Mouse (Mus musculus): ENCODE data around the gene Susd4. TPM values are rescaled to one million over a fixed set of nuclear protein-coding genes. Genes with fewer than 3 reads are reported as not detected.
A peak's percentile ranks its signal among the peaks of the same experiment; 100 is the strongest.

Susd4 gene
- polyA plus RNA-seq, 1 experiment = not detected

DNA sequence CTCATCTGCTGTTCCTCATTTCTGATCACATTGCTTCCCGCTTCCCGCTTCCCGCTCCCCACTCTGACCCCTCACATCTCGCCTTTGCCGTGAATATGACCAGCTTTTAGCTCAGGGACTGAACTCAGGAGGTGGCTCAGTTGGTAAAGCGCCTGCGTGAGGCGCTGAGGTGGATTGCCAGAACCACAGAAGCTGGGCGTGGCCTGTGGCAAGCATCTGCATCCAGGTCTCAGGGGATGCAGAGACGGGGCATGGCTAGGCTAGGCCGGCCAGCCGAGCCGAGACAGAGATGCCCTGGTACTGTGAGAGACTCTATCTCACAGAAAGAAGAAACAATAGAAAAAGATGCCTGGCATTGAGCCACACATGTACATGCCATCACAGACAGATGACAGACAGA is 93.0 kb downstream of the Susd4 start:
- H3K27ac ChIP-seq (ENCODE audit: insufficient read depth, low read depth, low read length) = no peak overlapping the region
- H3K4me3 ChIP-seq (ENCODE audit: insufficient read depth, low read depth, low read length) = no peak overlapping the region
- TF ChIP-seq CTCF (IDR thresholded peaks at IDR 0.05; ENCODE audit: insufficient read depth, low read depth, low read length) (no peak), POLR2A (IDR thresholded peaks at IDR 0.05; ENCODE audit: insufficient read depth, low read depth, low read length) (no peak)
- peaks cover 8% of the 10 kb centered on the region; the same call in 1 of the 2 replicates for H3K4me1 ChIP-seq (ENCODE audit: control insufficient read depth, insufficient read depth, low read length)
- WGBS = 88% methylated on average over 13 of the region's 13 CpGs

DNA sequence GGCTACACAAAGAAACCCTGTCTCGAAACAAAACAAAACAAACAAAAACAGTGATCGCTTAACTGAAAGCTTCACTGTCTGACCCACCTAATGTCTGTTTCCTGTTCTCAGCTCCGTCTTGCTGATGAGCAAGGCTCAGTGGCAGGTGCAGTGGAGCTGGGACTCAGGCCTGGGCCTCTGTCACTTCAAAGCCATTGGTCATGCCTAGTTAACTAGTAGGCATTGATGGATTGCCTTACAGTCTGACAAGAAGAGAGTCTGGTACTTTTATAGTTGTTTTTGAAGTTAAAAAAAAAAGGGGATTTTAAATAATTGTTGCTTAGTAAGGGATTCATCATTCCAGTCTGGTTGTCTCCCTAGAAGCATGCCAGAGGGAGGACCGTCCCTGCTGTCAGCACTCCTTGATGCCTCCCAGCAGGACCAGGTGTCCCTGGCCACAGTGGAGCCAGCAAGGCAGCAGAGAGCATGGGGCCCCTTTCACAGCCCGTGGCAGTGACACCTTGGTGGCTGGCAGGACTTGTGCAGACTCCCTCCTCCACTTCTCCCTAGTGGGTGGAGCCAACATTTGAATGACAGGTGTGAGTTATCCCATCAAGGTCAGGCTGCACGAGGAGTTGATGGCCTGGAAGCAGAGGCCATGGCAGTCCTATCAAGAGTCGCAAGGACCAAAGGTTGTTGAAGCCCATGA is 98.2 kb downstream of the Susd4 start:
- WGBS = 65% methylated on average over 7 of the region's 7 CpGs
- Histone ChIP-seq H3K4me3 (ENCODE audit: insufficient read depth, low read depth, low read length) (no peak overlapping the region), H3K4me1 (ENCODE audit: control insufficient read depth, insufficient read depth, low read length) (peaks cover 3% of the 10 kb centered on the region; the same call in 1 of the 2 replicates), H3K27ac (ENCODE audit: insufficient read depth, low read depth, low read length) (no peak overlapping the region)
- no peak for TF ChIP-seq CTCF (IDR thresholded peaks at IDR 0.05; ENCODE audit: insufficient read depth, low read depth, low read length)
- TF ChIP-seq POLR2A (IDR thresholded peaks at IDR 0.05; ENCODE audit: insufficient read depth, low read depth, low read length) = no peak

DNA sequence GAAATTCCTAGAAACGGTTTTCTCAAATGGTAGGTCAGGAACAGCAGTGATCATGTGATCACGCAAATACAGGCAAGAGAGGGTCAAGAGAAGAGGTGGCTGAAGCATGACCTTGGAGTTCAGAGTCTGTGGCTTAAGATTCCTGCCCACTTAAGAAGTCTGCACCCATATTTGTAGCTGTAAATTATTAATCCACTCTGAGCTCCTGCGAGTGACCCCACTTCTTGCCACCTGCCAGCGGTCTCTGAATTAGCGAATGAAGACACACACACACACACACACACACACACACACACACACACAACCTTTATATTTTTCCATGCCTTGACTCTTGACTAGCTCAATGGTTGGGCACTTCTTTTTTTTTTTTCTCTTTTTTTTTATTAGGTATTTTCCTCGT is 99.7 kb downstream of the Susd4 start:
- no peak for TF ChIP-seq CTCF (IDR thresholded peaks at IDR 0.05; ENCODE audit: insufficient read depth, low read depth, low read length)
- TF ChIP-seq POLR2A (IDR thresholded peaks at IDR 0.05; ENCODE audit: insufficient read depth, low read depth, low read length) = no peak
- 91% methylated on average over 6 of the region's 6 CpGs for WGBS
- peaks cover 11% of the 10 kb centered on the region for H3K4me1 ChIP-seq (ENCODE audit: control insufficient read depth, insufficient read depth, low read length)
- H3K27ac ChIP-seq (ENCODE audit: insufficient read depth, low read depth, low read length) = no peak overlapping the region
- H3K4me3 ChIP-seq (ENCODE audit: insufficient read depth, low read depth, low read length) = no peak overlapping the region

DNA sequence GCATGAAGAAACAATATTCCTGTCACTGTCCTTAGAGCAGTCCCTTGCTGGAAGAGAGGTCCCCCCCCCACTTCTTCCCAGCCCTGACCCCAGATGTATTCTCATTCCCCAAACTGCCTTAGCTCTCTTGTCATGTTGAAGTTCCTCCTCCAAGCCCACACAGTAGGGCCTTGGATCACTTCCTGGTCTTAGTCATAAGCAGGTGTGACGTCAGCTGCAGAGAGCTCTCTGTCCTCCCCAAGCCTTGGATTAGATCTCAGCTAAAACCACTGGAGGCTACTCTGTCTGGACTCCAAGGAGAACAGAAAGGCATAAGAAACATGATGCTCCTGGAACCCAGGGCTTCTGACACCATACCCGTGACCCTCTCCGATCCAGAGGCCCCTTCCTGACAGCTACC is 104.2 kb downstream of the Susd4 start:
- Histone ChIP-seq H3K4me1 (ENCODE audit: control insufficient read depth, insufficient read depth, low read length) (peaks cover 16% of the 10 kb centered on the region), H3K4me3 (ENCODE audit: insufficient read depth, low read depth, low read length) (no peak overlapping the region), H3K27ac (ENCODE audit: insufficient read depth, low read depth, low read length) (no peak overlapping the region)
- TF ChIP-seq POLR2A (IDR thresholded peaks at IDR 0.05; ENCODE audit: insufficient read depth, low read depth, low read length) (no peak), CTCF (IDR thresholded peaks at IDR 0.05; ENCODE audit: insufficient read depth, low read depth, low read length) (no peak)
- WGBS = 85% methylated on average over 3 of the region's 3 CpGs

DNA sequence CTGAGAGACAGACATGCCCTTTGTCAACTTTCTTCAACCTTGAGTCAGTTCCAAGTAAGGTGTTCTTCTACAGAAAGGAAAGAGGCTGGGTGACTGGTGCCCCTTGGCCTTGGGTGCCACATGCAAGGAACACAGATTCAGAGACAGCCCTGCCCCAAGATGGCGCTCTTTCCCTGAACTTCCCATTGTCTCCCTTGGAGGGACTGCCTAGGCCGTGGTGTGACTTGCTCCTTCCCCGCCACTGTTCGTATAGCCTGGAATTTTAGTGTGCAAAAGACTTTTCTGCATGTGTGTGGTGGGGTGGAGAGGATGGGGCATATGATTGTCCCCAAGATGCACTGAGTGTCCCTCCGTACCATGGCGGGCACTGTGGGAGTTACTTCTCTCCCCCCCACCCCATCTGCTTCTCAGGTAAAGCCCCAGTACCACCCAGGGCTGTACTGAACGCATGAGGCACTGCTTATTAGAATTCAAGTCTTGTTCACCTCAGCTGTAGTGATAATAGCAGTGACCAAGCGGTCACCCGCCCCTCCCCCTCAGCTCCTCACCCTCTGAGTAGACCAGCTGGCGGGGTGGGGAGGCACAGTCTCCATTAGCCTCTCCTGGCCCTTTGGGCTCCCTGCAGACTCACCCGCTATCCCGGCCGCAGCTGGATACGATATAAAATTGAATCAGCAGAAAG is 104.9 kb downstream of the Susd4 start:
- Histone ChIP-seq H3K4me1 (ENCODE audit: control insufficient read depth, insufficient read depth, low read length) (peaks cover 17% of the 10 kb centered on the region), H3K27ac (ENCODE audit: insufficient read depth, low read depth, low read length) (no peak overlapping the region), H3K4me3 (ENCODE audit: insufficient read depth, low read depth, low read length) (no peak overlapping the region)
- WGBS = 68% methylated on average over 14 of the region's 14 CpGs
- TF ChIP-seq POLR2A (IDR thresholded peaks at IDR 0.05; ENCODE audit: insufficient read depth, low read depth, low read length) (no peak), CTCF (IDR thresholded peaks at IDR 0.05; ENCODE audit: insufficient read depth, low read depth, low read length) (peak; percentile 3; the same call in 1 of the 2 replicates)

DNA sequence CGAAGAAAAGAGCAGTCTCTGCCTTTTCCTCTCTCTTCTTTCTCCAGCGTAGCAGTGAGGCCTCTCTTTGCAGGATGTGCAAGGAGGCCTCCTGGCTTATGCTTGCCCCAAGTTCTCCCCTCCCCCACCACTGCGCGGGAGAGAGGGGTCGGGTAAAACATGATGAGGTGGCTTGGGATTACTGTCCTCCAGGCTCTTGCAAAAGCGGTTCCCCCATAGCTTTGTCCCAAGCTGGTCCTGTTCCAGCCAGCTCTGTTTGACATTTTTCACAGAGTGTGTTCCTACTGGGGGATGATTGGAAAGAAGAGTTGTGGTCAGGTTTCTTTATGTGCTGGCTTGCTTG is 105.4 kb downstream of the Susd4 start:
- no peak overlapping the region for H3K27ac ChIP-seq (ENCODE audit: insufficient read depth, low read depth, low read length)
- TF ChIP-seq POLR2A (IDR thresholded peaks at IDR 0.05; ENCODE audit: insufficient read depth, low read depth, low read length) (no peak), CTCF (IDR thresholded peaks at IDR 0.05; ENCODE audit: insufficient read depth, low read depth, low read length) (no peak)
- 43% methylated on average over 6 of the region's 6 CpGs for WGBS
- no peak overlapping the region for H3K4me3 ChIP-seq (ENCODE audit: insufficient read depth, low read depth, low read length)
- peaks cover 20% of the 10 kb centered on the region for H3K4me1 ChIP-seq (ENCODE audit: control insufficient read depth, insufficient read depth, low read length)

DNA sequence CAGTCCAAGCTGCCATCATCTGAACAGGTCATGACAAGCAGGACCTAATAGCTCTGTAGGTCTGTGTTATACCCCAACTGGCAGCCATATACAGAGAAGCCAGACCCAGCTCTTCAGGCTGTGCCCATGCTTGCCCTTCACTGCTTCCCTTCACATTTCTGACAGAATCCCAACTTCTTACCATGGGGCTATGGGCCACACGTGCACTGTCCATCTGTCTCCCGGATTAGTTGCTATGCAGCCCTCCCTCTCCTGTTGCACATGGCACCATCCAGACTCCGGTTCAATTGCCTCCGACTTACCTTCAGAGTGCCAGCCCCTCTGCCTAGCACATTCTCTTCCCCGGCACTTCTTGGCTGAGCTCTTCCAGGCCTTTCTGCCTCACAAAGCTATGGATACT is 114.5 kb downstream of the Susd4 start:
- peaks cover 21% of the 10 kb centered on the region for H3K4me1 ChIP-seq (ENCODE audit: control insufficient read depth, insufficient read depth, low read length)
- H3K4me3 ChIP-seq (ENCODE audit: insufficient read depth, low read depth, low read length) = no peak overlapping the region
- WGBS = 95% methylated on average over 5 of the region's 5 CpGs
- no peak overlapping the region for H3K27ac ChIP-seq (ENCODE audit: insufficient read depth, low read depth, low read length)
- no peak for TF ChIP-seq POLR2A (IDR thresholded peaks at IDR 0.05; ENCODE audit: insufficient read depth, low read depth, low read length)
- no peak for TF ChIP-seq CTCF (IDR thresholded peaks at IDR 0.05; ENCODE audit: insufficient read depth, low read depth, low read length)

DNA sequence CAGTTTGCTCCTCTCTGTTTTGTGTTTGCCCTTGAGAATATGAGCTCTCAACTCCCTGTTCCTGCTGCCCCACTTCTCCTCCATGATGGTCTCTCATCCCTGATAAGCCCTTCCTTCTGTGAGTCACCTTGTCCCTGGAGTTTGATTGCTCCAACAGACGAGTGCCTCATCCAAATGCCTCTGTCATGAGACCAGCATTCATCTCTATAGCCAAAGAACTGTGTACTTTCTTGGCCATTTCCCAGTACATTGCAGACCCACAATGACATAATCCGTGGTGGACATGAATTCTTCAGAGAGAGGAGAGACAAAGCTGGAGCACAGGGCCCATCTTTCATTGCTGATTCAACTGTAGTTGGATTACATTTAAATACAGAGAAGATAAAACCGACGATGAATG is 115.1 kb downstream of the Susd4 start:
- Histone ChIP-seq H3K27ac (ENCODE audit: insufficient read depth, low read depth, low read length) (no peak overlapping the region), H3K4me1 (ENCODE audit: control insufficient read depth, insufficient read depth, low read length) (peaks cover 23% of the 10 kb centered on the region), H3K4me3 (ENCODE audit: insufficient read depth, low read depth, low read length) (no peak overlapping the region)
- WGBS = 82% methylated on average over 4 of the region's 4 CpGs
- TF ChIP-seq POLR2A (IDR thresholded peaks at IDR 0.05; ENCODE audit: insufficient read depth, low read depth, low read length) = no peak
- TF ChIP-seq CTCF (IDR thresholded peaks at IDR 0.05; ENCODE audit: insufficient read depth, low read depth, low read length) = no peak

DNA sequence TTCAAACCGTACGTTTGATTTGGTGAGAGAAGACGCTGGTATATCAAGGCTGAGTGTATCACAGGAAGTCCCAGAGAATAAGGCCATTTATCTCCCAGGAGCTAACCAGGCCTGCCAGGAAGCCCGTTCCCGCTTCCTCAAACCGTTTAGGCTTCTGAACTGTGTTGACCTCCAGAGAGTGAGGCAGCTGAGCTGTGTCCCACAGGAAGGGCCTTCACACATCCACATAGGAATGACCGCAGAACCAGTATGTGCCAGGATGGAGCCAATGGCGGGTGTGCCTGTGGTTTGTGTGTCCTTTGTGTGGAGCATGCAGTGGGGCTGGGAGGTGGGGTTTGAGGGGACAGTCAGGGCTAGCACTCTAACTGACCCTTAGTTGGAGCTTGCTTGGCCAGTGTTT is 117.6 kb downstream of the Susd4 start:
- Histone ChIP-seq H3K4me3 (ENCODE audit: insufficient read depth, low read depth, low read length) (no peak overlapping the region), H3K27ac (ENCODE audit: insufficient read depth, low read depth, low read length) (peak overlapping the region; percentile 53; the same call in 1 of the 2 replicates), H3K4me1 (ENCODE audit: control insufficient read depth, insufficient read depth, low read length) (peaks cover 23% of the 10 kb centered on the region)
- no peak for TF ChIP-seq POLR2A (IDR thresholded peaks at IDR 0.05; ENCODE audit: insufficient read depth, low read depth, low read length)
- no peak for TF ChIP-seq CTCF (IDR thresholded peaks at IDR 0.05; ENCODE audit: insufficient read depth, low read depth, low read length)
- 94% methylated on average over 8 of the region's 8 CpGs for WGBS
